Mouse (Mus musculus) midbrain, embryonic 11.5 days (tissue): ENCODE data around the gene Armh4. TPM values are rescaled to one million over a fixed set of nuclear protein-coding genes. Genes with fewer than 3 reads are reported as not detected.
A peak's percentile ranks its signal among the peaks of the same experiment; 100 is the strongest.
"Not testable (repeated sequence)": the region's sequence is repeated elsewhere in the genome, so short reads cannot be mapped to it uniquely, and the experiment has no call there.

Experiments
- ATAC-seq: fragments of 200-750 bp; cut with Nextera tagmentation; 2 replicates; pipeline ENCODE4 v1.8.0; 2017; ENCODE audit warnings: moderate TSS enrichment, moderate library complexity; ENCODE audit not compliant: low FRiP score
- DNase-seq: peaks from one replicate; pipeline ENCODE4 v3.0.0; 2015; ENCODE audit warnings: low spot score; ENCODE audit errors: missing footprints
- H3K27ac ChIP-seq: fragments of 300-500 bp; sonication (generic); 2 replicates; pipeline ENCODE4 v1.5.1; 2014; ENCODE audit warnings: low read depth, low read length
- H3K27me3 ChIP-seq: fragments of 300-500 bp; sonication (generic); 2 replicates; pipeline ENCODE4 v1.6.1; 2014; ENCODE audit warnings: mild to moderate bottlenecking, low read length, moderate library complexity, mixed read lengths; ENCODE audit not compliant: control insufficient read depth, insufficient read depth
- H3K36me3 ChIP-seq: fragments of 300-500 bp; sonication (generic); 2 replicates; pipeline ENCODE4 v1.6.1; 2014; ENCODE audit warnings: mild to moderate bottlenecking, low read length, moderate library complexity, mixed read lengths; ENCODE audit not compliant: control insufficient read depth, insufficient read depth
- H3K4me1 ChIP-seq: fragments of 300-500 bp; sonication (generic); 2 replicates; pipeline ENCODE4 v1.6.1; 2014; ENCODE audit warnings: low read length; ENCODE audit not compliant: control insufficient read depth, insufficient read depth
- H3K4me2 ChIP-seq: fragments of 300-500 bp; sonication (generic); 2 replicates; pipeline ENCODE4 v1.6.1; 2014; ENCODE audit warnings: mild to moderate bottlenecking, moderate library complexity
- H3K4me3 ChIP-seq: fragments of 300-500 bp; sonication (generic); 2 replicates; pipeline ENCODE4 v1.5.1; 2014; ENCODE audit warnings: low read depth, low read length
- H3K9ac ChIP-seq: fragments of 300-500 bp; sonication (generic); 2 replicates; pipeline ENCODE4 v1.6.1; 2014; ENCODE audit warnings: low read length
- H3K9me3 ChIP-seq: fragments of 300-500 bp; sonication (generic); 2 replicates; pipeline ENCODE4 v1.6.1; 2016; ENCODE audit warnings: low read length; ENCODE audit not compliant: control insufficient read depth
- WGBS: fragments of 180-500 bp; shearing (Covaris S2); extraction: QIAGEN DNeasy Blood & Tissue Kit; methylation state at CpG from one replicate; pipeline ENCODE4 v1.1.7; 2014; 5-methylcytosine and 5-hydroxymethylcytosine counted together
- polyA plus RNA-seq: library from polyadenylated mRNA; unstranded; fragments of >200 nt; fragmentation: Nextera tagmentation; extraction: Ambion mirVana; gene quantifications from 2 replicates; pipeline ENCODE4 v1.2.1, GENCODE M21; 2014

The Armh4 gene
- 63.0 and 64.7 TPM in 2 replicates for polyA plus RNA-seq

GRCm38 (mm10) chr14:49782715-49783531 lies at the start of gene Armh4:
Gene Armh4 (minus strand): TSS chr14:49783383.
- Histone ChIP-seq H3K27me3 (peaks cover 2% of the 10 kb centered on the region; the same call in 1 of the 2 replicates), H3K9me3 (no peaks in the 10 kb centered on the region), H3K36me3 (no peaks in the 10 kb centered on the region), H3K9ac (peak within 1 kb of the TSS; percentile 68), H3K27ac (peak within 1 kb of the TSS; percentile 58), H3K4me3 (peak within 1 kb of the TSS; percentile 60), H3K4me1 (peaks cover 8% of the 10 kb centered on the region), H3K4me2 (peak within 1 kb of the TSS; percentile 68)
- WGBS: under 1% methylated on average over 24 of the region's 24 CpGs
- peak; percentile 96 for DNase-seq
- peak; percentile 99 for ATAC-seq

GRCm38 (mm10) chr14:49829192-49830171 lies 46.3 kb upstream of the Armh4 start:
- Histone ChIP-seq H3K4me2 (peak overlapping the region; percentile 44), H3K4me1 (no peaks in the 10 kb centered on the region), H3K4me3 (peak overlapping the region; percentile 18), H3K36me3 (no peaks in the 10 kb centered on the region), H3K27me3 (no peaks in the 10 kb centered on the region), H3K27ac (no peak overlapping the region), H3K9ac (peak overlapping the region; percentile 46), H3K9me3 (no peaks in the 10 kb centered on the region)
- peak; percentile 91 for ATAC-seq
- DNase-seq: peak; percentile 92
- WGBS: 10% methylated on average over 17 of the region's 17 CpGs

- WGBS: 75% methylated on average over 8 of the region's 8 CpGs
- H3K4me3 ChIP-seq: not testable (repeated sequence)
These were observed 36.7 kb upstream of the Armh4 start for GRCm38 (mm10) chr14:49819721-49820440.

GRCm38 (mm10) chr14:49818713-49819208 lies 35.6 kb upstream of the Armh4 start:
- not testable (repeated sequence) for H3K9me3 ChIP-seq, H3K27ac ChIP-seq, H3K4me2 ChIP-seq, H3K4me1 ChIP-seq, H3K27me3 ChIP-seq, DNase-seq, H3K9ac ChIP-seq, H3K4me3 ChIP-seq, ATAC-seq, H3K36me3 ChIP-seq
- 88% methylated on average over 6 of the region's 6 CpGs for WGBS

More at GRCm38 (mm10) chr14:49819721-49820440, 36.7 kb upstream of the Armh4 start:
- not testable (repeated sequence) for H3K4me2 ChIP-seq, H3K36me3 ChIP-seq, DNase-seq, ATAC-seq, H3K9ac ChIP-seq, H3K9me3 ChIP-seq, H3K27me3 ChIP-seq, H3K27ac ChIP-seq, H3K4me1 ChIP-seq

- H3K27ac ChIP-seq, H3K4me2 ChIP-seq, H3K36me3 ChIP-seq, H3K9me3 ChIP-seq, H3K27me3 ChIP-seq, H3K4me3 ChIP-seq, ATAC-seq, DNase-seq, H3K9ac ChIP-seq, H3K4me1 ChIP-seq: not testable (repeated sequence)
- 80% methylated on average over 9 of the region's 9 CpGs for WGBS
These were observed 29.8 kb upstream of the Armh4 start for GRCm38 (mm10) chr14:49812966-49813365.

GRCm38 (mm10) chr14:49805051-49805450 lies 21.9 kb upstream of the Armh4 start:
- DNase-seq, H3K4me2 ChIP-seq, H3K27ac ChIP-seq, H3K4me3 ChIP-seq, H3K9me3 ChIP-seq, H3K27me3 ChIP-seq, H3K9ac ChIP-seq, ATAC-seq, H3K4me1 ChIP-seq, H3K36me3 ChIP-seq: not testable (repeated sequence)

GRCm38 (mm10) chr14:49801444-49801843 lies 18.3 kb upstream of the Armh4 start:
- H3K27ac ChIP-seq: no peak overlapping the region
- H3K4me1 ChIP-seq: no peaks in the 10 kb centered on the region
- H3K9ac ChIP-seq: no peak overlapping the region
- H3K36me3 ChIP-seq: no peaks in the 10 kb centered on the region
- no peak overlapping the region for H3K4me2 ChIP-seq
- no peak for DNase-seq
- peak; percentile 71; the same call in 1 of the 2 replicates for ATAC-seq
- no peak overlapping the region for H3K4me3 ChIP-seq
- H3K9me3 ChIP-seq: no peaks in the 10 kb centered on the region
- H3K27me3 ChIP-seq: no peaks in the 10 kb centered on the region
- WGBS: 17% methylated on average over 4 of the region's 4 CpGs

GRCm38 (mm10) chr14:49793948-49794347 lies 10.8 kb upstream of the Armh4 start:
- H3K9me3 ChIP-seq: no peaks in the 10 kb centered on the region
- H3K4me2 ChIP-seq: no peak overlapping the region
- no peak overlapping the region for H3K4me3 ChIP-seq
- H3K9ac ChIP-seq: no peak overlapping the region
- H3K27ac ChIP-seq: no peak overlapping the region
- WGBS: 85% methylated on average over 4 of the region's 4 CpGs
- ATAC-seq (no peak), DNase-seq (no peak)
- H3K36me3 ChIP-seq: no peaks in the 10 kb centered on the region
- no peaks in the 10 kb centered on the region for H3K27me3 ChIP-seq
- no peaks in the 10 kb centered on the region for H3K4me1 ChIP-seq
